Mouse (Mus musculus): ENCODE measurements at regions not wholly inside any gene's neighbourhood (a gene's known extent, or its start where the extent isn't known, plus 50 kb on each side); places are given as distances from the start of the nearest gene placed in this dataset.

GRCm38 (mm10) chr7:95460889-95461288 lies 710.2 kb upstream of the Tenm4 start:
- DNase-seq (ENCODE audit: low spot score in 2 of 2), result no peak

- no peak for DNase-seq (ENCODE audit: low spot score in 2 of 2)
Observed at GRCm38 (mm10) chr7:95465506-95465905, 705.5 kb upstream of the Tenm4 start.

- DNase-seq (ENCODE audit: low spot score in 2 of 2), result no peak
Observed at GRCm38 (mm10) chr7:95467028-95467427, 704.0 kb upstream of the Tenm4 start.

- no peak for DNase-seq (ENCODE audit: low spot score in 2 of 2)
Observed at GRCm38 (mm10) chr7:95473892-95474291, 697.2 kb upstream of the Tenm4 start.

- no peak for DNase-seq (ENCODE audit: low spot score in 2 of 2)
Observed at GRCm38 (mm10) chr7:95480121-95480726, 690.8 kb upstream of the Tenm4 start.

GRCm38 (mm10) chr7:95489666-95490065 lies 681.4 kb upstream of the Tenm4 start:
- peak in 1 of 2 experiments; percentile 12 for DNase-seq (ENCODE audit: low spot score in 2 of 2)

GRCm38 (mm10) chr7:95494793-95495192 lies 676.3 kb upstream of the Tenm4 start:
- DNase-seq (ENCODE audit: low spot score in 2 of 2), result no peak

GRCm38 (mm10) chr7:95502959-95503358 lies 668.1 kb upstream of the Tenm4 start:
- DNase-seq (ENCODE audit: low spot score in 2 of 2), result no peak

GRCm38 (mm10) chr7:95547256-95547655 lies 623.8 kb upstream of the Tenm4 start:
- DNase-seq (ENCODE audit: low spot score in 2 of 2), result no peak

GRCm38 (mm10) chr7:95550099-95550498 lies 620.9 kb upstream of the Tenm4 start:
- no peak for DNase-seq (ENCODE audit: low spot score in 2 of 2)

GRCm38 (mm10) chr7:95551798-95552387 lies 619.2 kb upstream of the Tenm4 start:
- no peak for DNase-seq (ENCODE audit: low spot score in 2 of 2)

GRCm38 (mm10) chr7:95558589-95558988 lies 612.5 kb upstream of the Tenm4 start:
- no peak for DNase-seq (ENCODE audit: low spot score in 2 of 2)

- no peak for DNase-seq (ENCODE audit: low spot score in 2 of 2)
Observed at GRCm38 (mm10) chr7:95578633-95579032, 592.4 kb upstream of the Tenm4 start.

GRCm38 (mm10) chr7:95581325-95581724 lies 589.7 kb upstream of the Tenm4 start:
- DNase-seq (ENCODE audit: low spot score in 2 of 2), result no peak

GRCm38 (mm10) chr7:95598339-95598738 lies 572.7 kb upstream of the Tenm4 start:
- no peak for DNase-seq (ENCODE audit: low spot score in 2 of 2)

GRCm38 (mm10) chr7:95613736-95614135 lies 557.3 kb upstream of the Tenm4 start:
- no peak for DNase-seq (ENCODE audit: low spot score in 2 of 2)

GRCm38 (mm10) chr7:95617370-95617769 lies 553.7 kb upstream of the Tenm4 start:
- DNase-seq (ENCODE audit: low spot score in 2 of 2), result peak; percentile 1 to 56

- DNase-seq (ENCODE audit: low spot score in 2 of 2), result peak in 1 of 2 experiments; percentile 6
Observed at GRCm38 (mm10) chr7:95618170-95618569, 552.9 kb upstream of the Tenm4 start.

GRCm38 (mm10) chr7:95620079-95620478 lies 551.0 kb upstream of the Tenm4 start:
- DNase-seq (ENCODE audit: low spot score in 2 of 2), result no peak

- DNase-seq (ENCODE audit: low spot score in 2 of 2), result no peak
Observed at GRCm38 (mm10) chr7:95640683-95641082, 530.4 kb upstream of the Tenm4 start.

- no peak for DNase-seq (ENCODE audit: low spot score in 2 of 2)
Observed at GRCm38 (mm10) chr7:95674319-95674718, 496.7 kb upstream of the Tenm4 start.

- DNase-seq (ENCODE audit: low spot score in 2 of 2), result no peak
Observed at GRCm38 (mm10) chr7:95682521-95682920, 488.5 kb upstream of the Tenm4 start.

GRCm38 (mm10) chr7:95687733-95688132 lies 483.3 kb upstream of the Tenm4 start:
- no peak for DNase-seq (ENCODE audit: low spot score in 2 of 2)
